Mouse (Mus musculus): ENCODE data around the gene Olfr159.

DNA sequence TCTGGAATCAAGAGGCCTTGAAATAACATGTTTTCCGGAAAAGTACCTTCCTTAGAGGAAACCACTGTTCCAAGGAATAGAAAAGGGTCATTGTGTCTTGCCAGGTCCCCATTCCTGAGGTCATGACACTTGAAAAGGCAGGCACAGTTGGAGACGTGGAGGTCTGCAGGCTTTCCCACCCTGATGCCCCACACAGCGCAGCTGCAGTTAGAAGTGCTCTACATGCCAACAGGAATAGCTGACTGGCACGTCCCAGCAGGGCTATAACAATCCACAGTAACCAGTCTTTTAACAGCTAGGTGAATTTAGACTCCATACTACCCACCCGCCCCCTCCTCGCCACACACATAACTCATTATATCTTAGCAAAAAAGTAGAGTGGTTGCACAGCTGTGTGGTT, 33.7 kb downstream of the Olfr159 start:
- TF ChIP-seq POLR2A (IDR thresholded peaks at IDR 0.05; ENCODE audit: borderline replicate concordance, insufficient read depth, low read length) (no peak), CTCF (IDR thresholded peaks at IDR 0.05; ENCODE audit: borderline replicate concordance, insufficient read depth, low read depth, low read length) (no peak)

All from cerebellum, adult 2 months (tissue).